Mouse (Mus musculus): Measurements from ENCODE around the gene AI837181.
"Not testable (repeated sequence)": the region's sequence is repeated elsewhere in the genome, so short reads cannot be mapped to it uniquely, and the experiment has no call there.

Gene AI837181

DNA sequence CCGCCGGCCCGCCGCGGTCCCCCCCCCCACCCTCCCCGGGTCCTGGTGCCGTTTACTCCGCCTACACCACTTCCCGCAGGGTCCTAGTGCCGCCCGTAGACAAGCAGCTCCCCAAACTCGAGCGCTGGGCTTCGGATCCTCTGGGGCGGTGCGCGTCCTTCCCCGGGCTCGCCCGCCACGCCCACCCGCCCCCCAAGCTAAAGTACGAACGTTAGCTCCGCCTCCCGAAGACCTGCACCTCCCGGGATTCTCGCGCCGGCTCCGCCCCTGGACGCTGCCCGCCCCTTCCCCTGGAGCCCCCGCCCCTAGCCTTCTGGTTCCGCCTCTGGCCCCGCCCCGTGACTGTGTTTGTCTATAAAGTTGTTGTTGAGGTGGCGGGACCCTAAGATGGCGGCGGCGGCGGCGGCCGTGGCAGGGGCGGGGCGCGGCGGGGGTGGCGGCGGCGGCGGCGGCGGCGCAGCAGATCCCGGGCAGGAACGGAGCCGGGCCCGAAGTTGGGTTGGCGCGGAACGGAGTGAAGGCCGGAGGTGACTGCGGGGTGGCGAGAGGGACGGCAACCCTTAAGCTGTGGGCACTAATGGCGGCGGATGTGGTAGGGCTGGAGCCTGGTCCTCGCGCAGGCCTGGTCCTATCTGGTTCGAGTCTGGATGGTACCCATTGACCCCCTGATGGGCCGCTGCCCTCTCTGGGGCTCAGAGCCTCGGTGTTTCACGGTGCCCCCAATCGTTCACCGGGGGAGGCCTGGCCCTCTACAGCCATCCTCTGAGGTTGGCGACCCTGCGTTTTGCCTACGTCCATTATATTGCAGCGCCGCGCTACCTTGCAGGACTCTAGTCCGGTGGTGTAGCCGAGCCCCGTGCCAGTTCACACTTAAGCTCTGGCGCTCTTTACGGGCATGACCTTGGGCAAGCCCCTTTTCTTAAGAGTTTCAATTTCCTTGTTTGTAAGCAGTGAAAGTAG is at the start of gene AI837181, which contains the start of gene Drap1:
TSS of gene AI837181 (plus strand) at position 363 of the 960 bp plus-strand sequence.
TSS of gene Drap1 (minus strand) at position 198 of the 960 bp plus-strand sequence.
- peak; percentile 95 for DNase-seq (ENCODE audit: low spot score)

DNA sequence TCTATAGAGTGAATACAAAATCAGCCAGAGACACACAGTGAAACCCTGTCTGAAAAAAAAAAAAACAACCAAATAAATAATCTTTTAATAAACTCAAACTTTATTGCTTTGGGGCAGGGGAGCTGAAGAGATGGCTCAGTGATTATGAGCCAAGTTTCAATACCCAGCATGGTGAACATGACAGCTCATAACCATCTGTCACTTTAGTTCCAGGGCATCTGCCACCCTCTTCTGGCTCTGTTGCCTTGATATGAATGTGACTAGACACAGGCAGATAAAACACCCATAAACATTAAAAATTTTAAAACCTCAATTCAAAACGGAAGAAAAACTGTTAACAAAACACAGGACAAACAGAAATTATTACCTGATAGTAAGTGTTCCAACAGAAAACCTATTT is 47.5 kb upstream of the AI837181 start:
- no peak for DNase-seq (ENCODE audit: low spot score)

DNA sequence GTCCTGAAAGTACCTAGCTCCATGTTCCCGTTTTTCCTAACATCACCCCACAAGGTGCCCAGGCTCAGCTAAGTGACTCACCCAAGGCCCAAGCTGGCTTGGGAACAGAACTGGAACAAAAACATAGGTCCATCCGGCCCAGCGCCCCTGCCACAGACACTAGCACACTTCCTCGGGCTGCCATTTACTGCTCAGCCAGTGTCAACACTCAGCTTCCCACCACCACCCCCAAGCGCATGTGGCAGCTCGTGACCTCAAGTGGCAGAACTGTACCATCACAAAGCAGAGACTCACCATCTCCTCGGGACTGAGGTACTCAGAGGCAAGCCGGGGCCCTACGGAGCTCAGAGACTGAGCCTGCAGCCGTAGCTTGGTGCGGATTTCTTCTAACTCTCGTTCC is 41.6 kb upstream of the AI837181 start:
- DNase-seq (ENCODE audit: low spot score) = no peak

DNA sequence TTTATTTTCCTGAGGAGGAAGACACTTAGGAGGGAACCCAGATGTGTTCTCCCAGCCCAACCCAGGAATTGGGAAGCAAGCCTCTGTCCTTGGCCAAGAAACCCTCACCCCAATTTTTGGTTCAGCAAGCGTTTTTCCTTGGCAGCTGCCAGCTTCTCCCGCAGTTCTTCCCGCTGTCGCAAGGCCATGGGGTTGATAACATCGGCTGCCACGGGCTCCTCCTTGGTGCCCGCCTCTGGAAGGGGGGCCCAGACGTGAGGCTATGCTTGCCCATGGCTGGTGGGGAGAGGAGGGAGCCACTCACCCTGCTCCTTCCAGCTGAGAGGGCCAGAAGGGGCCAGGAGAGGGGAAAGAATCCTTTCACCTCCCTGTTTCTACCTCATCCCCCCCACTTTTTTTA is 40.2 kb upstream of the AI837181 start:
- DNase-seq (ENCODE audit: low spot score) = no peak

DNA sequence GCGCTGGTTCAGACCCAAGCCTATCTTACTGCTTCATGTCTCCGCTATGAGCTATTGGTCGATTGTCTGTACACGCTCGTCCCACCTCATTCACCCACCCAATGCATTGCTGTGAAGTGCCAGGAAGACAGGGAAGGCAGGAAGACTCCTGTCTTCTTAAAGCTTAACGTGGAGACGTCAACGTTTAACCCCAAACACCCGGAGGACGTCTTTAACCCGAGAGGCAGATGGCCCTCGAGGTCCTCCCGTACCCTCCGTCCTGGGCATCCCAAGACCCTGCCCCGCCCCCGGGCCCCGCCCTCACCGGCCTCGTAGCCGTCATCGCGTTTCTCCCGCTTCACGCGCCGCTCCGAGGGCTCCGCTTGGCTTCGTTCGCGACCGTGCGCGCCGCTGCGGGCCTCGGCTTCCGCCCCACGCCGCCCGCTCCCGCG is 36.9 kb upstream of the AI837181 start:
- DNase-seq (ENCODE audit: low spot score) = peak; percentile 27

DNA sequence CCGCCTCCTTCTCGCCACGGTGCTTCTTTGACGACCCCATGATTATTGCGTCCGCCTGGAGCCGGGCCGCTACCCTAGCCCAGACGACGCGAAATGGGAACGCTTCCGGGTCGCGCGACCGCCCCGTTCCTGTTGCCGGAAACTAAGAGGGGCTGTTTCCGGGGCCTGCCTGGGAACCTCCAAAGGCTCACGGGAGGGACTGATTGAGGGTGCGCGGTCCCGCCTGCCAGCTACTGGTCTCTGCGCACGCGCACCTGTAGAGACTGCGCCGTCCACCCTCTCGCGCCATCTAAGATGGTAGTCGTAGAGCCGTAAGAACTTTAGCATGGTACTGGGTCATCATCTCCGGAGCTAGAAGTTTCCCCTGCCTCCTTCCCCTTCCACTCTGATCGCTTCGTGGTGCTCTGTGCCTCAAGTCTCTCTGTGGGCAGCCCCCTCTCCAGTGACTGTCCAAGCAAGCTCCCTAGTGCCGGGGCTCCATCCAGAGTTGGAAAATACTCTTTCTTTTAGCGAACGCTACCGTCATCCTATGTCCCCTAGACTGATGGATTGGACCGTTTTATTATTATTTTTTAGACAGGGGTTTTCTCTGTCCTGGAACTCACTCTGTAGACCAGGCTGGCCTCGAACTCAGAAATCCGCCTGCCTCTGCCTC is 36.2 kb upstream of the AI837181 start, which contains the start of gene Sart1:
TSS of gene Sart1 (minus strand) at position 116 of the 655 bp plus-strand sequence.
- peak; percentile 98 for DNase-seq (ENCODE audit: low spot score)

DNA sequence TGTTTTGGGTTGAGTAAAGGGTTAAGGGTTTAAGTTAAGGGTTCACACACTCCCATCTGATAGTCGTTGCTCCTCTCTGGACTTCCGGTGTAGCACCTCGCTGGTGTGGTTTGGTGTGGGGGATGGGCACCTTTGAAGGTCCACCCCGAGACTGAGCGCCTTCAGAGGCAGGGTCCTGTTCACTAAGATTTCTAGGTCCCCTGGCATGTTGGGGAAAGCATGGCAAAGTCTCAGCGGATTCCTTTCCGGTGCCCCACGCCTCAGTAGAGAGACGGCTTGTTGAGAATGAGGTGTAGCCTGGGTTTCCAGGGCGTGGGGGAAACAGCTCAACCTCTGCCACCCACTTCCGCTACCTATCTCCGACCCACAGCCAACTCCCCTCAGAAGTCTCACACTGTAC is 35.3 kb upstream of the AI837181 start:
- peak; percentile 47 for DNase-seq (ENCODE audit: low spot score)

DNA sequence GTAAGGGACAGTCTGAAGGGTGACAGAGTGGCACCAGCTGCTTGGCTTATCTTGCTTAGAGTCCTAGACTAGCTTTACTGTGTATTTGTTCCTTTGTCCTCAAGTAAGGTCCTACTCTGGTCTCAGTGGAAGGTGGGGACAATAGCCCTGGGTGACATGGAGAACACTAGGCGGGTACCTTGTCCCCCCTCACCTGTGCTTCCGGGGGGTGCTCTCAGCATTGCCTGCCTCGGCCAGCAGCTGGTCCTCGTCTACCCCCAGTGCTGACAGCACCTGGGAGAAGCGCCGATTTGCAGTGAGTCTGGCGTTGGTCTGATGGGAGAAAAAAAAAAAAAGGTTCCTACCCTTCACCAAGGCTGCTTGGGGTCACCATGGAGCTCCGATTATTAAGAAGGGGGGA is 34.5 kb upstream of the AI837181 start:
- no peak for DNase-seq (ENCODE audit: low spot score)

DNA sequence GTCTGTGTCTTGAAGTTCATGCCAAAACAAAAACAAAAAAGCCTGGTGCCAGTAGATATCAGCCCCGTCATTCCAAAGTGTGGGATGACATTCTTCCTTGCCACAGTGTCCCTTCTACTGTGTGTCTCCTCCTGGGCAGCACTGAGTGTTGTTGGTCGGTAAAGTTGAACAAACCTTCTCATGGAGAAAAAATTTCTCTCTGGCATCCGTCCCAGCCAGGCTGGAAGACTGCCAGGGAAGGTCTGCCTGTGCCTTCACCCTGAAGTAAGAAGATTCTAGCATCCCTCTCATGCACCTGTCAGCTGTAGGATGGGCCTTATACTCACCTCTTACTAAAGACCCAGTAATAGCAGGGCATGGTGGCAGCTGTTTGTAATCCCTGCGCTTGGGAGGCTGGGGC is 32.1 kb upstream of the AI837181 start:
- no peak for DNase-seq (ENCODE audit: low spot score)

DNA sequence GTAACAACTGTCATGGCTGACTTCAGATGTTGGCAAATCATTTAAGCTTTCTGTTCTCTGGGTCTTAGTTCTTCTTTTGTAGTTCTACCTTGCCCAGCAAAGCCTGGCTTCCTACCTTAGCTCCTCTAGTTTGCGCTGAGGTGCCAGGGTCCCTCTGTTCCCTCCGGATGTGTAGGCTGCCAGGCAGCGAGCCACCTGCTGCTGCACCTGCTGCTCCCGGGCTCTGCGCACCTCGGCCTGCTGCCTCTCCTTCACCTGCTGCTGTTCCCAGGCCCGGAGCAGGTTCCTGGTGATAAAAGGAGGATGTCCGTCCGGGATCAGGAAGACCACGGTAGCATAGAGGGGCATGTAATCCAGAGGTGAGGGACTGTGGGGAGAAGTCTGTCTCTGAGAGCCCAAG is 30.8 kb upstream of the AI837181 start:
- no peak for DNase-seq (ENCODE audit: low spot score)

DNA sequence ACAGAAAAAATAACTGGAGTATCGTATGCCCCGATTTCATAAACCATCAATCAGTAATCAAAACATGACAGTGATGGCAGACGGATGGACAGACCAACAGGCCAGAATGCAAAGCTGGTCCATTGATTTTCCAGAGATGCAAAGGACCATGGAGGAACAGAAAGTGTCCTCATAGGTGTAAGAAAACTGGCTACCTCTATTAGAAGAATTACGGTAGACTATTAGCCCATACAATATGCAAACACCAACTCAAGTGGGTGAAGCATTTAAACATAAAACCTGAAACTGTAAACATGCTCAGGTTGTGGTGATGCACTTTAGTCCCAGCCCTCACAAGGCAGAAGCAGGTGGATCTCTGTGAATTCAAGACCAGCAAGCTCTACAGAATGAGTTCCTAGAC is 29.6 kb upstream of the AI837181 start:
- DNase-seq (ENCODE audit: low spot score) = no peak

DNA sequence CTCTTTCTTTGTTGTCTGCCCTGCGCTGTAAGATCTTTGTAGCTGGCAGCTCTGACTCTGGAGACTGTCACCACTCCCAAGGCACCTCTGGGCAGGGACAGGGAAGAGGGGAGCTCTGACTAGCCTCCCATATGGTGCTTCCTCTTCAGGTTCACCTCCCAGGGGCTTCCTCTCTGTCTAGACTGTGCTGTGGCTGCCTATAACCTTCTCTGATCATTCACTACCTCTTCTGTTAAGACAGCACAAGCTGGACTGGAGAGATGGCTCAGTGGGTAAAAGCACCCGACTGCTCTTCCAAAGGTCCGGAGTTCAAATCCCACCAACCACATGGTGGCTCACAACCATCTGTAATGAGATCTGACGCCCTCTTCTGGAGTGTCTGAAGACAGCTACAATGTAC is 23.9 kb upstream of the AI837181 start:
- DNase-seq (ENCODE audit: low spot score) = not testable (repeated sequence)

DNA sequence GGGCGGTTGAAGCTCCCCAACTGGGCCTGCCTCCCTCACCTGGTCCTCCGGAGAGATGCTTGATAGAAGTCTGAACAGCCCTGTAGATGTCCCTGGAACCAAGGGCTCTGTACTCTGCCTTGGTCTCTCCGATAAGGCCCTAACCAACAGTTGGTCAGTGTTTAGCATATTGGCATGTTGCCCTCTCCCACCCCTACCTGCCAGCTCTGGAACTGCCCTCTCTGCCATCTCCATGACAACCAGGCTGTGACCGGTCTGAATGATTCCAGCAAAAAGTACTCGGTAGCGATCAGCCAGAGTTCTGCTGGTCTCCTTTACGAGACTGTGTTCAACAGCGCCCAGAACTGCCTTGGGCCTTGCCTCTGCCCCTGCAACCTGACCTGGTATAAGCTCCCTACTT is 22.7 kb upstream of the AI837181 start, which contains the start of gene Tsga10ip:
TSS of gene Tsga10ip (minus strand) at position 234 of the 400 bp plus-strand sequence.
- no peak for DNase-seq (ENCODE audit: low spot score)

DNA sequence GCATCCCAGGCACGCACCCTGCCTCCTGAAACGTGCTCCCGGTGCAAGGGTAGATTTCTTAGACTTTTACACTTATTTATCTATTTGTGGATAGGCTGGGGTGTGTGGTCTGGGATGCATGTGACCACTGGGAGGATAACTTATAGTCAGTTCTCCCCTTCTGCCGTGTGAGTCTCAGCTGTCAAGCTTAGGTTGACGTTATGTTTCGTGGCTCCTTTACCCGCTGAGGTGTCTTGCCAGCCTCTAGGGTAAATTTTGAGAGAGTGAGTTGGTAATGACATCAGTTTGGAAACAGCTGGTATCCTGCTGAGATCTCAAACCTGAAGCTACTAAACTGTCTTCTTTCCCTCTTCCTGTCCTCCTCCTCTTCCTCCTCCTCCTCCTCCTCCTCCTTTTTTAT is 19.0 kb upstream of the AI837181 start:
- DNase-seq (ENCODE audit: low spot score) = peak; percentile 16

DNA sequence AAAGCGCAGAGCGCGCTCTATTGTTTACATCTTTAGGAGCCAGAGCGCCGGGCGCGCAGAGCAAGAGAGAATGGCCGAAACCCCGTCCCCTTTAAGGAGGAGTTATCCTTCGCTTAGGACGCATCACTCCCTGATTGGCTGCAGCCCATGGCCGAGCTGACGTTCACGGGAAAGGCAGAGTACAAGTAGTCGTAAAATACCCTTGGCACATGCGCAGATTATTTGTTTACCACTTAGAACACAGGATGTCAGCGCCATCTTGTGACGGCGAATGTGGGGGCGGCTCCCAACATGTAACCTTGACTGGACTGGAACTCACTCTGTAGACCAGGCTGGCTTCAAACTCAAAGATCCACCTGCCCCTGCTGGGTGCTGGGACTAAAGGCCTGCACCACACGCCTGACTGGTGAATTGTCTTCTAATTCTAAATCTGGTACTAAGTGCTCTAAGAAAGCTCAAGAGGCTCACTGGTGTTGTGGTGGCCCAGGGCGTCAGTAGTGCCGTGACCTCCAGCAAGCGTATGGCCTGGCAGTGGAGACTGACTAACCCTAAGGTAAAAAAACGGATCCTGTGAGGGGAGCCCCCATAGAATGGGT is 18.3 kb upstream of the AI837181 start:
- DNase-seq (ENCODE audit: low spot score) = peak; percentile 55

DNA sequence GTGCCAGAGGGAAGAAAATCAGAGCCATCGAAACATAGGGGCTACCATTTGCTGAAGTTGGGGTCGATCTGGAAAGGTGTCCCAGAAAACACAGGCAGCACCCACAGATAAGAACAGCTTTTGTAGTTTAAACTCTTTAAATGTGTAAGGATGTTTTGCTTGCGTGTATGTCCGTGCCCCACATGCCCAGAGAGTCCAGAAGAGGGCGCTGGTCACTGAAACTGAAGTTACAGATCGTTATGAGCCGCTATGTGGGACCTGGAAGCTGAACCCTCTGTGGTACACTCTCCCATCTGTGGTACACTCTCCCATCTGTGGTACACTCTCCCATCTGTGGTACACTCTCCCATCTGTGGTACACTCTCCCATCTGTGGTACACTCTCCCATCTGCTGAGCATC is 17.8 kb upstream of the AI837181 start:
- DNase-seq (ENCODE audit: low spot score) = peak; percentile 82

DNA sequence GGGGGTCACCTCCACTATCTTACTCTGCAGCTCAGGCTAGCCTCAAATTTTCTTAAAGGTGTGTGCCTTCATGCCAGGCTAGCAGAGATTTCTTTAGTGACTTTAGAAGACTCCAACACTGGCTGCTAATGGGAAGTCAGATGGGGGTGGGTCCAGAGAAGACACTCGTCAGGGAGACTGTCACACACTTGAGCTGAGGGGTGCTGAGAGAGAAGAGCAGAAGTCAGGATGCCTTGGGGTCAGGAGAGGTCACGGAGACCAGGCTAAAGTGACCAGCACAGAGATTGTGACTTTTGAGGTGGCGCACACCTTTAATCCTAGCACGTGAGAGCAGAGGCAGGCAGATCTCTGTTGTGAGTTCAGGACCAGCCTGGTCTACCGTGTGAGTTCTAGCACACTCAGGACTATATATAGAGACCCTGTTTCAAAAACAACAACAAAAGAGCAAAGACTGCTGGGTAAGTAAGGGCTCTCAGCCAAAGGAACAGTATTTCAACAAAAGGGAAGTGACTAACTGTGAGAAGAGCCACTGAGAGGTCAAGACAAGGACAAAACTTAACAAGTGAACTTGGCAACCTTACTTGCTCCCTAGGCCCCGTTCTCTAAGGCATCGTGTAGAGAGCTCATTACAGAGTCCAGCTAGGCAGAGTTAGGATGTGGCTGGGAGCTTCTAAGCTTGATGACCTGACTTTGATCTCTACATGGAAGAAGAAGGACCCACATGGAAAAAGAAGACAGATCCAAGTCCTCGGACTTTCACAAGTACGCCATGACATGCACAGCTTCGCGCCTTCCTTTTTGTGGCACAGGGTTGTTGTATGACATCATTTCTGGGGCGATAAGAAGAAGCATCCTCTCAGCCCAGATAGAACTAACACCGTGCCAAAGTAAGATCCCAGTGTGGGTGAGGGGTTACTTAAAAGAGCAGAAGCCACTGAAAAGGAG is 16.6 kb upstream of the AI837181 start:
- DNase-seq (ENCODE audit: low spot score) = no peak

DNA sequence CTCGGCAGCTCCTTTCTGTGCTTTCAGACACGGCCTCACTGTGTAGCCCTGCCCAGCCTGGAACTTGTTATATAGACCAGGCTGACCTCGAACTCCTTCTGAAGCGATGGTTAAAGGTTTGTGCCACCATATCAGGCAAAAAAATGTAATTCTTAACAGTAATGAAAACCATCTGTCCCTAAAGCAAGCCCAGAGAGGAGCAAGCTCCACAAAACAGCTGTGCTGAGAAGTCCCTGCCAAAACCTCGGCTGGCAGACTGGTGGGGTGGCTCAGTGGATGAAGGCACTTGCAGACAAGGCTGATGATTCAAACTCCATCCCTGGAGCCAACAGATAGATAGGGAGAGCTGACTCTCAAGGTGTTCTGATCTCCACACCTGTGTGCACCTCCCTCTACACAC is 15.9 kb upstream of the AI837181 start:
- no peak for DNase-seq (ENCODE audit: low spot score)

DNA sequence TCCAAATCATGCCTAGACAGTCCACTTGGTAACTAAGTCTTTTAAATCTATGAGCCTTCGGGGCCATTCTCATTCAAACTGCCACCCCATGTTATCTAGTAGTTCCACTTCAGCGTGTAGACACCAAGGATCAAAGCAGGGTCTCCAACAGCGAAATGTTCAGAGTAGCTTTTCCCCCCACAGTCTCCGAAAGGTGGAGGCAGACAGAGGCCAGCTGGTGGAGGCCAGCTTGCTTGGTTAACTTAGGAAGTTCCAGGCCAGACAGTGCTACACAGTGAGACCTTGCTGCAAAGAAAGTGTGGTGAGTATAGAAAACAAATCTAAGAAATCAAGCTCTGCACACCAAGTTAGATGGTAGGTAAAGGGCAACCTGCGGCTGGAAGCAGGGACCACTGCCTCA is 14.3 kb upstream of the AI837181 start:
- no peak for DNase-seq (ENCODE audit: low spot score)

DNA sequence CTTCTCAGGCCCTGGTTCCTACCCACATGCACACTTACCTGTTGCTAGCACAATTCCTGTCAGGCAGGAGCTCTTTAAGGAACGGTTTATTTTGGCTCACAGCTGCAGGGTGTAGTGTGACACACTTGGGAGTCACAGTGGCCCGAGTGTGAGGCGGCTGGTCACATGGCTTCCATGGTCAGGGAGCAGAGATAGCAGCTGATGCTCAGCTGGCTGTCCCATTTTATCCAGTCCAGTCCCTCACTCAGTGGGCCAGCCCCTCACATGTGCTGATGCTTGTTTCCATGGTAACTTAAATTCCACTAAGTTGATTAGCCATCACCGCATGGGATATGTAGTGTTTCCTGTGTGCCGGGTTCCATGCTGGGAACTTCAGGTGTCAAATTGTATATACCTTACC is 13.0 kb upstream of the AI837181 start:
- DNase-seq (ENCODE audit: low spot score) = no peak

DNA sequence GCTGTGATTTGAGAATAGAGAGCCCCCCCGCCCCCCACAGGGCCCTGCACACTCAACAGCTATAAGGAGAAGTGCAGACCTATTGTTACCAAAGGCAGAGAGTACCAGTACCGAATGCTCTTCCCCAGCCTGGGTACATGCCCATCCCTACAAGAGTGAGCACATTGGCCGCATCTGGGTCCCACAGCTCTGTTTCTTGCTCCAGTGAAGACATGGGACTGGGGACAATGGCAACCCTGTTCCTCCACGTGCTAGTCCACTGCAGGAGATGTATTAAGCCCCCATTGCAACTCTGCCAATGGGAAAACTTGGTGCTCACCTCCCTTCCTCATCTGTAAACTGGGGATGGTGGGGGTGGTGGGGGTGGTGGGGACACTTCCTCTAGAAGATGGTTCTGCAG is 11.1 kb upstream of the AI837181 start:
- DNase-seq (ENCODE audit: low spot score) = no peak
